Mouse (Mus musculus) limb, embryonic 13.5 days (tissue): ENCODE measurements around the gene Tcte2. TPM values are rescaled to one million over a fixed set of nuclear protein-coding genes. Genes with fewer than 3 reads are reported as not detected.
"Not testable (repeated sequence)": the region's sequence is repeated elsewhere in the genome, so short reads cannot be mapped to it uniquely, and the experiment has no call there.

ENCODE experiments used
- ATAC-seq: fragments of 200-750 bp; cut with Nextera tagmentation; 2 replicates; pipeline ENCODE4 v1.8.0; 2017; ENCODE audit warnings: low read depth, moderate number of reproducible peaks, moderate TSS enrichment; ENCODE audit not compliant: low FRiP score
- H3K27ac ChIP-seq: fragments of 300-500 bp; sonication (generic); 2 replicates; pipeline ENCODE4 v1.5.1; 2015; ENCODE audit warnings: inconsistent platforms, mild to moderate bottlenecking, moderate library complexity
- H3K27me3 ChIP-seq: fragments of 300-500 bp; sonication (generic); 2 replicates; pipeline ENCODE4 v1.6.1; 2015; ENCODE audit warnings: mild to moderate bottlenecking, inconsistent platforms
- H3K36me3 ChIP-seq: fragments of 300-500 bp; sonication (generic); 2 replicates; pipeline ENCODE4 v1.6.1; 2015; ENCODE audit warnings: inconsistent platforms, mild to moderate bottlenecking, moderate library complexity
- H3K4me1 ChIP-seq: fragments of 300-500 bp; sonication (generic); 2 replicates; pipeline ENCODE4 v1.6.1; 2015; ENCODE audit warnings: inconsistent platforms
- H3K4me2 ChIP-seq: fragments of 300-500 bp; sonication (generic); replicated peaks from 2 replicates; pipeline ENCODE4 v1.6.1; 2015; ENCODE audit warnings: inconsistent platforms, mild to moderate bottlenecking, moderate library complexity
- H3K4me3 ChIP-seq: fragments of 300-500 bp; sonication (generic); 2 replicates; pipeline ENCODE4 v1.5.1; 2015; ENCODE audit warnings: moderate library complexity, mild to moderate bottlenecking, inconsistent platforms
- H3K9ac ChIP-seq: fragments of 300-500 bp; sonication (generic); 2 replicates; pipeline ENCODE4 v1.6.1; 2015; ENCODE audit warnings: mild to moderate bottlenecking, inconsistent platforms
- H3K9me3 ChIP-seq: fragments of 300-500 bp; sonication (generic); 2 replicates; pipeline ENCODE4 v1.6.1; 2016; ENCODE audit warnings: inconsistent platforms
- WGBS: fragments of 180-500 bp; shearing (Covaris S2); methylation state at CpG from one replicate; pipeline ENCODE4 v1.1.7; 2015; 5-methylcytosine and 5-hydroxymethylcytosine counted together
- polyA plus RNA-seq: library from polyadenylated mRNA; unstranded; fragments of >200 nt; fragmentation: Nextera tagmentation; extraction: Ambion mirVana; gene quantifications from 2 replicates; pipeline ENCODE4 v1.2.1, GENCODE M21; 2015

The Tcte2 gene
- polyA plus RNA-seq, 1 experiment from 2014 or later, result 5.4 TPM

DNA sequence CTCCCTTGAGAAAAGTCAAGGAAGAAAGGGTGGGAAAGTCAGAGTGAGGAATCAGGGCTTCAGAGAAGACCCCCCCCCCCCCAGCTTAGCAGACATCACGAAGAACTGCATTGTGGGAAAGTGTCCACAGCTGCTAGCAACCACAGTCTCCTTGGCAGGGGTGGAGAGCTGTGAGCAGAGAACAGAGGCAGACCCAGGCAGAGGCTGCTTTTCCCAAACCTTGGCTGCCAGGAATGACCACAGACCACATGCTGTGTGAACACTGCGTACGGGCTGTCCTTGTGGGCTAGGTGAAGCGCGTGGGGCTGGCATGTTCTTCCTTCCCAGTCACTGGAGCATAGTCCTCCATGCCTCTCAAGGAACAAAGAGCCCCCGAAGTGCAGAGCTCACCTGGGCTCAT, 81.9 kb downstream of the Tcte2 start:
- 88% methylated on average over 6 of the region's 6 CpGs for WGBS

DNA sequence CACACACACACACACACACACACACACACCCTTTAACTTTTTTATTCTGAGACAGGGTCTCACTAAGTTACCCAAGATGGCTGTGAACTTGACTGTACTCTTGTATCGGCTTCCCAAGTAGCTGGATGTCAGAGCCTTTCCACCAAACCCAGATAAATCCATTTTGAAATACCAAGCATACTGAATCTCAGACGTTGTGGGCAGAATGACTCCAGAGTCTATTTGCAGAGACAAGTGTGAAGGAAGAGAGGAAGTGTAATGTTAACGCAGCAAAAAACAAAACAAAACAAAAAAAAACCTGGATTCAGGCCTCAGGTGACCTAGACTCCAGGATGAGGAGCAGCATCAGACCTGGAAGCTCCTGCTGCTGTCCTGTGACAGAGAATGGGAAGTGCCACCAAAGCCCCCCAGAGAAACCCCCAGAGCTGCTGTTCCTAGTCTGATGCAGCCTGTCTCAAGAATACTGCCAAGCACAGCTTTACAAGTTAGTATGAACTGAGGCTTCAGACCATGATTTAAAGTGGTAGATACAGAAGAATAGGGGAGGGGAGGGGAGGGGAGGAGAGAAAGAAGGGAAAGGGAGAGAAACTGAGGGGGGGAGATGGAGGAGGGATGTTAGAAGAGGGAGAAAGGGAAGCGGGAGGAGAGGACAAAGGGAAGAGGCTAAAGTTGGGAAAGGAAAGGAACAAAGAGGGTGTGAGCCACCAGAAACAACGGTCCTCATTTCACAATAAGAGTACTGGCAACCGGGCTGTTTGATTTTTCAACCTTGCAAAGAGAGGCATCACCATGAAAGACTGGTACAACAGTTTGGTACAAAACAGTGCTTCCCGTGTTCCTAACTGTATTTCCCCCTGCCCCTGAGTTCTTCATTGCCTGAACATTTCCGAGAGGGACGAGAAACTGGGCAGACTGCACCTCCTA, 84.1 kb downstream of the Tcte2 start:
- 56% methylated on average over 9 of the region's 9 CpGs for WGBS
- Histone ChIP-seq H3K9ac (no peak overlapping the region), H3K4me1 (peaks cover 3% of the 10 kb centered on the region; the same call in 1 of the 2 replicates), H3K27ac (no peak overlapping the region), H3K9me3 (no peaks in the 10 kb centered on the region), H3K27me3 (no peaks in the 10 kb centered on the region), H3K4me2 (no peak overlapping the region), H3K36me3 (no peaks in the 10 kb centered on the region), H3K4me3 (no peak overlapping the region)
- ATAC-seq, result no peak; the same call in 1 of the 2 replicates

More for the DNA sequence above, 81.9 kb downstream of the Tcte2 start:
- no peak overlapping the region for H3K27ac ChIP-seq
- H3K27me3 ChIP-seq, result no peaks in the 10 kb centered on the region
- no peak for ATAC-seq
- H3K4me1 ChIP-seq, result peaks cover 19% of the 10 kb centered on the region
- H3K9ac ChIP-seq, result no peak overlapping the region
- H3K36me3 ChIP-seq, result no peaks in the 10 kb centered on the region
- no peak overlapping the region for H3K4me3 ChIP-seq
- no peaks in the 10 kb centered on the region for H3K9me3 ChIP-seq
- no peak overlapping the region for H3K4me2 ChIP-seq

- H3K9ac ChIP-seq, H3K36me3 ChIP-seq, H3K9me3 ChIP-seq, H3K27me3 ChIP-seq, H3K27ac ChIP-seq, H3K4me1 ChIP-seq, H3K4me3 ChIP-seq, ATAC-seq, H3K4me2 ChIP-seq: not testable (repeated sequence)
- WGBS, result 86% methylated on average over 3 of the region's 3 CpGs
Observed at GRCm38 (mm10) chr17:13676099-13676498, 85.5 kb downstream of the Tcte2 start.

DNA sequence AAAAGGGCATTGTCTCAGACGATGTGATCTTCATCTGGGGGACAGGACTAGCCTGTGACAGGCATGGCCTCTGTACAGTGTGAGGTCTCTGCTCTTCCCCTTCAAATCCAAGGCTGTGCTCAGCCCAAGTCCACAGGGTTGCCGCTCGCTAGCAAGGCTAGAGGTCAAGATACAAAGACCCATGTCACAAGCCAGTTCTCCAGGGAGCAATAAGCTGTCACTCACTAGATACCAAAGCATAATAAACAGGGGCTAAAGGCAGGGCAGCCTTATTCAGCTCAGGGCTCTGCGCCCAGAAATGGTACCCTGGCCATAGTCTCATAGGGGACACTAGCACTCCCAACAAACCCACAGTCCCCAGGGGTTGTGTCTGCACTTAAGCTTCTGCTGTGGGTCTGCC, 86.0 kb downstream of the Tcte2 start:
- 66% methylated on average over 4 of the region's 4 CpGs for WGBS
- Histone ChIP-seq H3K4me1 (no peaks in the 10 kb centered on the region), H3K9me3 (no peaks in the 10 kb centered on the region), H3K4me3 (no peak overlapping the region), H3K27me3 (no peaks in the 10 kb centered on the region), H3K27ac (no peak overlapping the region), H3K4me2 (no peak overlapping the region), H3K36me3 (no peaks in the 10 kb centered on the region), H3K9ac (no peak overlapping the region)
- 0 out of 2 replicates have a peak, but pooled peaks have one; percentile 16 for ATAC-seq

GRCm38 (mm10) chr17:13674695-13675306, 86.8 kb downstream of the Tcte2 start:
- Histone ChIP-seq H3K27me3 (no peaks in the 10 kb centered on the region), H3K27ac (no peak overlapping the region), H3K9ac (no peak overlapping the region), H3K36me3 (no peaks in the 10 kb centered on the region), H3K4me1 (no peaks in the 10 kb centered on the region), H3K4me2 (no peak overlapping the region), H3K9me3 (no peaks in the 10 kb centered on the region), H3K4me3 (no peak overlapping the region)
- WGBS, result 76% methylated on average over 6 of the region's 6 CpGs
- no peak for ATAC-seq

DNA sequence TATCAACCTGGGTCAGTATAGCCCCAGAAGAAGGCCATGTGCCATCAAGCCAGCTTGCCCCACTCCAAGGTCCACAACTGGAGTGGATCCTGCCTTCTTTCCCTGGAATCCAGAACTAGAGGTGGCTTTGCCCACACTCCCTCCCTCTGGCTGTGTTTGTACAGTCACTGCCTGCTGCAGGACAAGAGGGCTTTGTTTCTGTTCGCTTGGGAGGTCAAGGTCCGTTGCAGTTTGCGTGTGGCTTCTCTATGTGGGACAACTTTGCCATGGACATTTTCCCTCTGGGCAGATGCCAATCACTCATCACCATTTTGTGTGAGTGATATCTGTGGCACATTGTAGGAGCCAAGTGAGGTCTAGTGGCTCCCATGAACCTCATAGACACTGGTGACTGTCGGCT, 89.9 kb downstream of the Tcte2 start:
- H3K36me3 ChIP-seq, result no peaks in the 10 kb centered on the region
- no peak overlapping the region for H3K4me3 ChIP-seq
- no peak overlapping the region for H3K27ac ChIP-seq
- H3K9me3 ChIP-seq, result no peaks in the 10 kb centered on the region
- peaks cover 17% of the 10 kb centered on the region for H3K4me1 ChIP-seq
- H3K9ac ChIP-seq, result no peak overlapping the region
- 82% methylated on average over 4 of the region's 4 CpGs for WGBS
- H3K4me2 ChIP-seq, result no peak overlapping the region
- no peaks in the 10 kb centered on the region for H3K27me3 ChIP-seq
- no peak for ATAC-seq

DNA sequence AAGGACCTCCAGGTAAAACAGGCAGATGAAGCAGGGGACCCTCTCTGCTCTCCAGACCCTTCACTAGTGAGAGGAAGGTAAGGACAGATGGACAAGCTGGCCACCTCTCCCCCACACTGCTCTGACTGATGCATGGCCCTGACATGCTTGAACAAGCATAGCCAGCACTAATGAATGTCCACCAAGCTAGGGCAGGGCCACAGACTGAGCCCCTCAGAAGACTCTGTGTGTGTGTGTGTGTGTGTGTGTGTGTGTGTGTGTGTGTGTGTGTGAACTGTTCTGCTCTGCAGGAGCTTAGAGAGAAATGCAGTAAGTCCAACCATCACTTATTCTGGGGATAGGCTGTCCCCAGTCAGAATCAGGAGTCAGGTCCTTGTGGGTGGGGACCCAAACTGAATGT, 91.4 kb downstream of the Tcte2 start:
- H3K4me1 ChIP-seq, result peaks cover 17% of the 10 kb centered on the region
- H3K36me3 ChIP-seq, result no peaks in the 10 kb centered on the region
- no peak overlapping the region for H3K4me2 ChIP-seq
- H3K27ac ChIP-seq, result no peak overlapping the region
- no peak overlapping the region for H3K9ac ChIP-seq
- no peak overlapping the region for H3K4me3 ChIP-seq
- H3K9me3 ChIP-seq, result no peaks in the 10 kb centered on the region
- ATAC-seq, result no peak
- no peaks in the 10 kb centered on the region for H3K27me3 ChIP-seq

- H3K4me2 ChIP-seq, result no peak overlapping the region; the same call in 1 of the 2 replicates
- H3K36me3 ChIP-seq, result no peaks in the 10 kb centered on the region
- no peak for ATAC-seq
- no peaks in the 10 kb centered on the region for H3K27me3 ChIP-seq
- H3K9me3 ChIP-seq, result no peaks in the 10 kb centered on the region
- no peak overlapping the region for H3K4me3 ChIP-seq
- peaks cover 17% of the 10 kb centered on the region for H3K4me1 ChIP-seq
- no peak overlapping the region for H3K27ac ChIP-seq
- WGBS, result 37% methylated on average over 8 of the region's 8 CpGs
- no peak overlapping the region for H3K9ac ChIP-seq
Observed at GRCm38 (mm10) chr17:13669206-13669605, 92.4 kb downstream of the Tcte2 start.

DNA sequence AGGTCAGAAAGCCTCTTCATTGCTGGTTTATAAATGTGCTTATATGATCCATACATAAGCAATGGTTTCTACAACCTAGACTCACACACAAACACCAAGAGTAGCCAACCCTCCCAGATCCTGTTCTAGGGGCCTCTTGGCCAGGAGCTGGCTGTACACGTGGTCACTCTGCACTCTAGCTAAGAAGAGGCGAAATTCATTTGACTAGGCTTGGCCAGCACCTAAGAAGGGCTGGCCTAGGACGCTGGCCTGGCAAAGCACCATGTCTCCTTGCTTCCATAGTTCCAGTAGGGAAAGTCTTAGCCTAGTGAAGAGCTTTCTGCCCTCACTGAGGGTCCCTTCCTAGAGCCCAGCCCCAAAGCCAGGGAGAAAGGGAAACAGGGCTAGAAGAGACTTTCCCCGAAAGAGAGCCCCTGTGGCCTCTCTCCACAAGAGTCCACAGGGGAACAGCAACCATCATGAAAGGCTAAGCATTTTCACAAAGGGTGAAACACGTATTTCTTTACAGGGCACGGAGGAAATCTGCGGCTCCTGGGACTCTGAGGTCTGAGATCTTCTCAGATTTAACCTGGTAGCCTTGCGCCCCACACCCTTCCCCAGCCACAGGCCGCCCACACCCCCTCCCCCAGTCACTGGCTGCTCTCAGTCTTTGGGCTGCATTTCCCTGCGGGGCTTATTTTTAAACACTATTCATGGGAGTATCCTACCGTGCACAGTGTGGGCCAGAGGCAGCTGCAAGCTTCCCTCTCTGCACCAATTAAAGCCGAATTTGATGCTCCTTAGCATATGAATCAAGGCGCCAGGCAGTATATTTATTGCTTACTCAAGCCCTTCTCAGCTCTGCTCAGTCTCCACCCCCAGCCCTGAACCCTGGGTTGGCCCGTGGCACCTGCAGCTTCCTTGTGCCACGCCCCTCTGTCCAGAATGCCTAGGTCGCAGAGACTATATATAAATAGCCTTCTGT, 93.3 kb downstream of the Tcte2 start:
- peak; percentile 70; the same call in 1 of the 2 replicates for ATAC-seq
- H3K4me1 ChIP-seq, result peaks cover 17% of the 10 kb centered on the region

GRCm38 (mm10) chr17:13667006-13667405, 94.6 kb downstream of the Tcte2 start:
- Histone ChIP-seq H3K4me1 (peaks cover 17% of the 10 kb centered on the region), H3K4me2 (no peak overlapping the region), H3K4me3 (no peak overlapping the region), H3K36me3 (no peaks in the 10 kb centered on the region), H3K27me3 (no peaks in the 10 kb centered on the region; the same call in 1 of the 2 replicates), H3K27ac (no peak overlapping the region), H3K9ac (no peak overlapping the region), H3K9me3 (no peaks in the 10 kb centered on the region)
- WGBS, result 65% methylated on average over 3 of the region's 3 CpGs
- no peak for ATAC-seq

More for the DNA sequence above, 93.3 kb downstream of the Tcte2 start:
- Histone ChIP-seq H3K4me2 (peak overlapping the region; percentile 40), H3K9ac (peak overlapping the region; percentile 45; the same call in 1 of the 2 replicates), H3K27me3 (no peaks in the 10 kb centered on the region), H3K27ac (peak overlapping the region; percentile 48; the same call in 1 of the 2 replicates), H3K4me3 (no peak overlapping the region), H3K36me3 (no peaks in the 10 kb centered on the region), H3K9me3 (no peaks in the 10 kb centered on the region)
- WGBS, result 7% methylated on average over 16 of the region's 16 CpGs

- Histone ChIP-seq H3K27me3 (no peaks in the 10 kb centered on the region; the same call in 1 of the 2 replicates), H3K36me3 (no peaks in the 10 kb centered on the region), H3K9me3 (no peaks in the 10 kb centered on the region), H3K27ac (no peak overlapping the region), H3K4me2 (no peak overlapping the region), H3K9ac (no peak overlapping the region), H3K4me1 (peaks cover 17% of the 10 kb centered on the region), H3K4me3 (no peak overlapping the region)
- WGBS, result 68% methylated on average over 1 of the region's 1 CpGs
- no peak for ATAC-seq
Observed at GRCm38 (mm10) chr17:13665731-13666130, 95.9 kb downstream of the Tcte2 start.
